Mouse (Mus musculus) lung, postnatal 14 days (tissue): ENCODE data around the gene Smok3c.
"Not testable (repeated sequence)": the region's sequence is repeated elsewhere in the genome, so short reads cannot be mapped to it uniquely, and the experiment has no call there.

Experiments
- DNase-seq: peaks from one replicate; pipeline ENCODE4 v3.0.0; 2021

Smok3c gene

DNA sequence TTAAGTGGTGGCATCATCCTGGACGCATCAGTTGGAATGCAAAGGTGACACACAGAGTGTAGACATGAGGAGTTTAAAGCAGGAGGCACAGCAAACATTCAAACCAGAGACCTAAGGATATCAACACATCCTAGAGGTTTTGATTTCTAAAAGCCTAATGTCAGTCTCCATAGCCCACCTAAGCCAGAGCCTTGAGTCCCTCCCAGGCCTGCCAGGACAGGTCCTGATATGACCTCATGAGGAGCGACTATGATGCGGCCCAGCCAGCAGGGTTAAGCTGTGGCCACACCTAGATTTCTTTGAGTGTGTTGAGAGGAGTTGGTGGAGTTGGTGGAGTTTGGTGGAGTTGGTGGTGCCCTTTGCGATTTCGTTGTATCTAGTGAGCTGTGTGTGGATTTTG is at the start of gene Smok3c:
Gene Smok3c, plus strand, starts transcription at position 301 of the 400 bp plus-strand sequence.
- not testable (repeated sequence) for DNase-seq

DNA sequence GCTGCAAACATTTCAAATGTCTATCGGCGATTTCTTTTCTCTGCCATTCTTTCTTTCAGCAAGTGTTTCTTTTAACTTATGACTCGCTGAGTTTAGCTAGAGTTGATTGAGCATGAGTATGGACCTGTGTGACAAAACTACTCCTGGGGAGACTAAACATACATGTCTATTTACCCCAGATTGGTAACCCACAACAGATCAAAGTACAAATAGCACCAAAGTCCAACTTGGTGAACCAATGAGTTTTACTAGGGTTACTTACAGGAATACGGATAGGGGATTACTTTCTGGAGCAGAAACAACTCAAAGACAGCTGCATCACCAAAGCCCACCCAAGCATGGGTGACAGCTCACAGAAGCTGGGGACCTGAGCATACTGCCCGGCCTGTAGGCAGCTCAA is 43.6 kb upstream of the Smok3c start:
- no peak for DNase-seq

DNA sequence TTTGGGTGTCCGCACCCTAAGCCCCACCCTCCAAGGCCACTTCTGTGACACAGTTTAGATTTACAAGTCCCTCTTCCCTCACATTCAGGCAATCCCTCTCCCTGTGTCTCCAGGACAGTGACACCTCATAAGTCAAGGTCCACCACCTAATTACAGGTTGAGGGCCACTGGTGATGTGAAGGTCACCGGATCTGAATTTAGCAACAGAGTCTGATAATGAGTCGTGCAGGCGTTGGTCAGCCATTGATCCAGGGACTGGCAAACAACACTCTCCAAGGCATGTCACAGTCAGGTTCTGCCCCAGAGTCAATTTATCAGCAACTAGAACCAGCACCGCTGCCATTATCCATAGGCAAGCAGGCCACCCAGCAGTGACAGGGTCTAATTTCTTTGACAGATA is 40.6 kb upstream of the Smok3c start:
- DNase-seq: no peak

GRCm38 (mm10) chr5:138016530-138016929 is 36.5 kb upstream of the Smok3c start:
- no peak for DNase-seq

GRCm38 (mm10) chr5:138016997-138017396 is 36.0 kb upstream of the Smok3c start:
- no peak for DNase-seq

- DNase-seq: not testable (repeated sequence)
Observed at GRCm38 (mm10) chr5:138019577-138019976, 33.4 kb upstream of the Smok3c start.

GRCm38 (mm10) chr5:138020961-138021479 is 32.0 kb upstream of the Smok3c start, which contains the start of the genes Smok3a and Smok3b:
Smok3a (plus strand) TSS chr5:138021261.
Smok3b (plus strand) TSS chr5:138021429.
- DNase-seq: not testable (repeated sequence)

DNA sequence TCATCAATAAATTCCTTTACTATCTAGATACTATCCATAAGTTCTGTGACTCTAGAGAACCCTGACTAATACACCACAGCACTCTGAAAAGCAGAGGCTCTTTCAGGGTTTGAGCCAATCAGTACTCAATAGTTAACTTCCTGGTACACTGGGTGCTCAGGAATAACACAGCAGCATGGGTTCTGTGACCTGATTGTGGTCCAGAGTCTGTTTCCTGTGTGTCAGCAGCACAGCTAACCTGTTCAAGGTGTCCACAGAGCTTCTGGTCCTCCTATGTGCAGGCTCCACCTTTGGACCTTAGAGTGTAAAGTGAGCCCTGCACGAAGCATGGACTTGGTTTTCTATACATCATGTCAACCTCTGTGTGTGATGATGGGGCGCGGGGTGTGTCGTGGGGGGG is 20.8 kb downstream of the Smok3c start:
- no peak for DNase-seq

- DNase-seq: no peak
Observed at GRCm38 (mm10) chr5:138075684-138076083, 22.7 kb downstream of the Smok3c start.

DNA sequence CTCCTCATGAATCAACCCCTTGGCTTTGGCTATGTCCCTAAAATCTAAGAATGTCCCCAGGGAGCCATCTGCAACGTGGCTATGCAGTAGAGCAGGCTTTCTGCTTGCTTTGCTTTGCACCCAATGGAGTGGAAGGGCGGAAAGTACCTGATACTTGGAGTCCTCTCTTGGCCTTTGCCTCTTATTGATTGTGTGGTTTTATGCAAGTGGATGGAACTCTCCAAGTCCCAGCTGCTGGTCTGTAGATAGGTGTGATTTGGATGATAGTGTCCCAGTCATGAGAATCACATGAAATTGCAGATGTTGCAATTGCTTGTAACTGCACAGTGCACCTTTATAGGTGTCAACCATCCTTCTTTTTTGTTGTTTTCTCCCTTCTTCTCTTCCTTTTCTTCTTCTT is 23.2 kb downstream of the Smok3c start:
- DNase-seq: no peak

- DNase-seq: no peak
Observed at GRCm38 (mm10) chr5:138080456-138080855, 27.5 kb downstream of the Smok3c start.

DNA sequence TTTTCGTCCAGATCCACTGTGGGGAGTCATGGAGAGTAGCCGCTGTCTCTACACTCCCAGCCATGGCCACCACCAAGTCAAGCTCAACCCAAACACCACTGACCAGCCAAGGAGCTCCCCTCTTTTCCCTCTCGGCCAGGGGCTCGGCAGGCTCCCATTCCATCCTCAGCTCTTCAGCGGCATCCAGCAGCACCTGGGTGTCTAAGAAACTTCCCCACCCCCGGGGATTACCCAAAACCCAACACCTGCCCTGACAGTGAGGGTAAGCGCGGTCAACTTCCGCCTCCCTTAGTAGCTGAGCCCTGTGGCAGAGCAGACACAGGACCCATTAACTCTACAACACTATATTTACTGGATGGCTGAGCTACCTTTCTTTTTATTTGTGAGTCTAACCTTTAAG is 28.5 kb downstream of the Smok3c start:
- no peak for DNase-seq

GRCm38 (mm10) chr5:138083318-138083900 is 30.4 kb downstream of the Smok3c start:
- DNase-seq: no peak

GRCm38 (mm10) chr5:138083936-138084335 is 30.9 kb downstream of the Smok3c start:
- no peak for DNase-seq

- DNase-seq: no peak
Observed at GRCm38 (mm10) chr5:138084507-138084906, 31.5 kb downstream of the Smok3c start.

GRCm38 (mm10) chr5:138084996-138085395 is 32.0 kb downstream of the Smok3c start, which contains the start of gene Zkscan1:
Zkscan1 (plus strand) TSS chr5:138085084.
- DNase-seq: peak; percentile 77

DNA sequence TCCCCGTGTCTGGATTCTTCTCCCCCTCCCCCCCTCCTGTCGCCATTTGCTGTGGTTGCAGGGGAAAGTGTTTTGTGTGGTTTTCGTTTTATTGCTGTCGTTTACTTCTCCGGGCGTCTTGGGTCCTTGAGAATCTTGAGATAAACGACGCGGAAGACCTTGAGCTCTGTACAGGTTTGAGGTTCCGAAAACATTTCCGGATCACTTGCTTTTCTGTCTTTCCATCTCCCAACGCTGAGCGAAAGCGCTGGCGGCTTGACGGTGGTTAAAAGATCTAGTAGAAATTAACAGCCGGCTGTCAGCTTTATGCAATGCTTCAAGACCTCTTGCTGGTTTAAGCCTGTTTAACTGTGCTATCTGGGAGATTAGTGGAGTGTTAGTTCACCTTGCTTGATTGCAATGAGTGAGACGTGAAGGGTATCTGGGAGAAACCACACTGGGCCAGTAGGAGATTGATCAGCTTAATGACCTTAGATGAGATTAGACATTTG is 32.5 kb downstream of the Smok3c start:
- DNase-seq: peak; percentile 14

DNA sequence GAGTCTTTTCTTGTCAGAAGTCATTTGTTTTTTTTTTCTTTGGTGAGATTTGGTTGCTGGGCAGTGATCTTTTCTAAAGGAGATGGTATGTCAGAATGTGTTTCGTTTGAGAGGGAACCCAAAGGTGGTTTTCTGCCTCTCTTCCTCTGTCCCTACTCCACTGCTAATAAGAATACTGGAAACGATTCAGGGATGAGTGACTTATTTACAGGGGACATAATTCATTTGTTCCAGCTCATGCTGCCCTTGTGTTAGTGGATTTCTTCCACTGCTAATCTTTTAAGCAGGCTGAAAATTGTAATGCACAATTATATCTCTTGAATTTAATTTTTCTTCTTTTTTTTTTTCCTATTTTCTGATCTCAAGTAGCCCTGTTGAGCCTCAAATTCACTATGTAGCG is 33.8 kb downstream of the Smok3c start:
- DNase-seq: no peak

GRCm38 (mm10) chr5:138088366-138088765 is 35.4 kb downstream of the Smok3c start:
- no peak for DNase-seq

GRCm38 (mm10) chr5:138089108-138089551 is 36.1 kb downstream of the Smok3c start:
- DNase-seq: no peak

- DNase-seq: peak; percentile 20
Observed at GRCm38 (mm10) chr5:138090271-138090670, 37.3 kb downstream of the Smok3c start.

GRCm38 (mm10) chr5:138090737-138091136 is 37.7 kb downstream of the Smok3c start:
- no peak for DNase-seq

GRCm38 (mm10) chr5:138092771-138093170 is 39.8 kb downstream of the Smok3c start:
- DNase-seq: no peak

GRCm38 (mm10) chr5:138094474-138094873 is 41.5 kb downstream of the Smok3c start:
- DNase-seq: no peak

DNA sequence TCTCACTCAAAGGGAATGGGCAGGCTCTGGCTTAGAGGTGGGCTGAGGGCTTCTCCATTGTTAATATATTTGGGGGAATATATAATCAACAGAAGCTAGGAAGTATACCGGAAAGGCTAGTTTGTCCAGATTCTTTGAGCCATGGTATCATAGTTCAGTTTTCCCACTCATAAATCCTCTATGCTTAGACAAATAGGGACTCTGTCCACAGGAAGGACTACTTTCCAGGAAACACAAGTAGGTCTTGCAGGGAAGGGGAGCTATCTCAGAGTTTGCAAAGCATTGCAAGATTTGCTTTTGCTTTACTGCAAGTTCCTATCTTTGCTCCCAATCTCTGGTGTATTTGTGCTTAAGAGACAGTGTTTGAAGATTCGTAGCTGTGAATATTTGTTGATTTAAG is 52.0 kb downstream of the Smok3c start:
- no peak for DNase-seq
